Mouse (Mus musculus) left cerebral cortex, adult 2 months (tissue): Measurements from ENCODE around the gene Lhfpl3. TPM values are rescaled to one million over a fixed set of nuclear protein-coding genes. Genes with fewer than 3 reads are reported as not detected.
A peak's percentile ranks its signal among the peaks of the same experiment; 100 is the strongest.

Source experiments
- DNase-seq, 2 experiments: peaks; one replicate each; pipeline ENCODE4 v3.0.0; 2021 to 2022; ENCODE audit warnings: low spot score in 2 of 2, mixed read lengths in 1 of 2; ENCODE audit errors: extremely low spot score in 1 of 2
- H3K27ac ChIP-seq: fragments of 200-600 bp; 2 replicates; pipeline ENCODE4 v1.8.1; 2022
- H3K4me3 ChIP-seq: fragments of 200-600 bp; 2 replicates; pipeline ENCODE4 v1.8.1; 2022
- CTCF ChIP-seq: fragments of 200-600 bp; IDR thresholded peaks from 2 replicates; pipeline ENCODE4 v1.8.1; 2022; ENCODE audit warnings: antibody characterized with exemption, mild to moderate bottlenecking, moderate library complexity
- intact Hi-C: fragments of 180-260 bp; cut with DNase I; formaldehyde crosslinking; loops from one replicate; pipeline ENCODE4 v1.15.1; 2025
- total RNA-seq, 2 experiments: library from RNA; stranded (reverse); gene quantifications; 2 replicates each; pipeline ENCODE4 v1.2.3; 2021

Gene Lhfpl3
- total RNA-seq, 2 experiments from 2014 or later: 14.9 to 18.3 TPM

DNA sequence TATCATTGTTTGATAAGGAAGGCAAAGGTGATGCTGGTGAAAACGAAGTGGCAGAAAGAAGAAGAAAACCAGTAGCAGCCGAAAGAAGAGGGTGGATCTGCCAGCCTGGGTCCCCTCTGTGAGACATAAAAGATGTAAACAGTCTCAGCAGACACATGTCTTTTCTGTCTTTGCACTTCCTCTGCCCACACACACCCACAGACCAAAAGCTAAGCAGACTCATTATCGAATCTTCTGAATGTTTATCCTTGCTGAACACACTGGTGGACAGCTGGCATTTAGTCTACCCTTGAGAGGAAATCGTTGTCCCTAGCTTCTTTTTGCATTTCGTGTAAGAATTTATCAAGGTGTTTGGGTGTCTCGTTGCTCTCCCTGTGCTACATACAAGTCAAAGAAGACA is 443.8 kb downstream of the Lhfpl3 start:
- H3K4me3 ChIP-seq: no peak overlapping the region
- intact Hi-C loops: no loop called here
- H3K27ac ChIP-seq: no peak overlapping the region
- TF ChIP-seq CTCF: no peak
- DNase-seq: peak; percentile 28 to 31

DNA sequence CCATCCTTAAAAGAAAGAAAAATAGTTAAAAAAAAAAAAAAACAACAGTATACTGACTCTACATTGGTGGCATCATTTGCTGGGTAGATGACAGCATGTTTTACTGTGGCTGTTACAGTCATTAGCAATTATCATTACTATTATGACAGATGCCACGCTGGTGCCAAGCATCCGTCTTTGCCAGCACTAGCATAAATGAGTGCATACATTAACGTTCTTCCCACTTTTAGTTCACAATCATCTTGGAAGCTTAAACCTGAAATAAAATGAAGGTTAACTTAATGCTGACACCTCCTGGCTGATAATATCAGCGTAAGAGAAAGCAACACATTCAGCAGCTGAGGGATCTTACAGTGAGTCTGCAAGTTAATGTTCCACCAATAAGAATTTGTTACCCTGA is 451.0 kb downstream of the Lhfpl3 start:
- TF ChIP-seq CTCF: no peak; the same call in none of the 2 replicates
- Histone ChIP-seq H3K4me3 (no peak overlapping the region), H3K27ac (no peak overlapping the region)
- DNase-seq: no peak
- intact Hi-C loops: no loop called here

DNA sequence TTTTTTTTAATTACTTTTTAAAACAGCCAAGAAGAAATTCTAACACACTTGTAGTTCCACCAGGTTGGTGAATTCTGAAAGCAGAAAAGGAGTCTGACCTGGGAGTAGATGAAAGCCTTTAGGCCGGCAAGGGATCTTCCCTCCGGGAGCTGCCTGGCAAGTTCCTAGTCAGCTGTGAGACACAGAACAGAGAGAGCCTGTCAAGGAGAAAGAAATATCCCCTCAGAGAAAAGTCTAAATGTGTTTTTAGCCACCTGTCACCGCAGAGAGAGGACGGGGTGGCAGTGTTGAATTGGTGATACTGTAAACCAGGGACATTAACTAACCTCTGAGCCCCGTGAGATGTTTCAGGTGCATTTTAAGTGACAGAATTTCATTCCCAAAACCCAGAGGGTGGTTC is 467.2 kb downstream of the Lhfpl3 start:
- H3K4me3 ChIP-seq: no peak overlapping the region
- H3K27ac ChIP-seq: no peak overlapping the region
- DNase-seq: no peak
- intact Hi-C loops: no loop called here
- TF ChIP-seq CTCF: no peak

GRCm38 (mm10) chr5:23214646-23215045 is 468.8 kb downstream of the Lhfpl3 start:
- Histone ChIP-seq H3K27ac (no peak overlapping the region), H3K4me3 (no peak overlapping the region)
- DNase-seq: no peak
- intact Hi-C loops: no loop called here
- TF ChIP-seq CTCF: no peak

DNA sequence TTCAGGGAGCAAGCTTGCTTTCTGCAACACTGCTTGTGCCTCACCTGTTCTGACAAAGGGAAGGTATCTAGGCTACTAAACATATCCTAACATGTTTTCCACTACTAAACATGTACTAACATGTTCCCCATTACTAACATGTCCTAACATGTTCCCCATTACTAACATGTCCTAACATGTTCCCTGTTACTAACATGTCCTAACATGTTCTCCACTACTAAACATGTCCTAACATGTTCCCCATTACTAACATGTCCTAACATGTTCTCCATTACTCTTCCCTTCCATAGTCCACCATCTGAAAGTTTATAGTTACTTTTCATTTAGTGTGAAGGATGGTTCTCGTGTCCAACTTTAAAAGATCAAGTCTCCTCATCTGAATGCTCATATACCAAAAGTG is 473.8 kb downstream of the Lhfpl3 start:
- TF ChIP-seq CTCF: no peak
- no peak for DNase-seq
- H3K27ac ChIP-seq: no peak overlapping the region
- no peak overlapping the region for H3K4me3 ChIP-seq
- intact Hi-C loops: no loop called here

DNA sequence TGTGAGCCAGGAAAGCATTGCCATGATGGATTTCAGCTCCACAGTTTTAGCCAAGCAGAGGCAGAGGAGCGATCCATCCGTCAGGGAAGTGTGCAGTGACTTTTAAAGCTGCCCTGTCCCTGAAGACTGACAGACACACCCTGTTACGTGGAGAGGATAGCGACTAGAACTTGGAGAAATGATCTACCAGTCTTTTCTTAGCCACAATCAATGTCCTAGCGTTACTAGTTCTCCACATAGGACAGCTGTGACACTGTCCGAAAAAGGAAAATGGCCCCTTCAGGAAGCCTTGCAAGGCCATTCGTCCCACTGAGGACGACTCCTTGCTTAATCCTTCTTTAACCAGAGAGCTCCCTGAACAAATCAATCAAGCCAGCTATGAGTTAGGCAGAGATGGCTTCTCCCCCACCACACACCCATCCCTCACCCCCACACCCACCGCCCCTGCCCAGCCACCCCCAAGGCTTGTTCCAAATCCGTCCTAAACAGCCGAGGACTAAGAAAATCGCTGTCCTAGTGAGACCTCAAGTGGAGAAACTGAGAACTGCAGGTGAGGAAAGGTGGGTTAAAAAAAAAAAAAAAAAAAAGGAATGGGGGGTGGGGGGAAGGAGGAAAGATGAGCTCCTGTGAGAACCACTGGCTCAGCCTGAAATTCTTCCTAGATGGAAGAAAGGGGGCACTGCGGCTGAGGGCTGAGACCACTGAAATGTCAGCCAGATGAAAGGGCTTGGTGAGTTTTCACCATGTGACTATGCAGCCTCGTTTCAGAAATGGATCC is 479.1 kb downstream of the Lhfpl3 start:
- peak; percentile 65 for TF ChIP-seq CTCF
- peak overlapping the region; percentile 49 for H3K4me3 ChIP-seq
- peak; percentile 53 to 67 for DNase-seq
- intact Hi-C loops: loop anchor here (1.0 kb wide), 2 partner anchors 468 to 584 kb away; no protein-coding TSS in a partner anchor
- H3K27ac ChIP-seq: peak overlapping the region; percentile 66

GRCm38 (mm10) chr5:23225621-23226020 is 479.8 kb downstream of the Lhfpl3 start:
- H3K4me3 ChIP-seq: no peak overlapping the region
- intact Hi-C loops: loop anchor here (1.0 kb wide), 2 partner anchors 468 to 584 kb away; no protein-coding TSS in a partner anchor
- no peak for DNase-seq
- TF ChIP-seq CTCF: no peak
- no peak overlapping the region for H3K27ac ChIP-seq

- Histone ChIP-seq H3K4me3 (no peak overlapping the region), H3K27ac (no peak overlapping the region)
- no peak for TF ChIP-seq CTCF
- intact Hi-C loops: no loop called here
- no peak for DNase-seq
Measured at GRCm38 (mm10) chr5:23226753-23227152, 480.9 kb downstream of the Lhfpl3 start.

DNA sequence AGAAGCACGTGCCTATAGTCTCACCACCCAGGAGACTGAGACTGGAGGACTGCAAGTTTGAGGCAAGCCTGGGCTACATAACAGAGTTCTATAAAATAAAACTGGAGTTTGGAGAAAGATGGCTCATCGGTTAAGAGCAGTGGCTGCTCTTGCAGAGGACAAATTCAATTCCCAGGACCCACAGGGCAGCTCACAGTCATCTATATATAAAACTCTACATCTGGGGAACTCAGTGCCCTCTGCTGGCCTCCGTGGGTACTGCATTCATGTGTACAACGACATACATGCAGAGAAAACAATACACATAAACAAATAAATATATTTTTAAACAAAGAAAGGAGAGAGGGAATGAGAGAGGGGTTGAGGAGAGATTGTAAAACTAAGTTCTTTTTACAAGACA is 501.1 kb downstream of the Lhfpl3 start:
- peak in 1 of 2 experiments; percentile 36 for DNase-seq
- intact Hi-C loops: no loop called here
- peak; percentile 88 for TF ChIP-seq CTCF
- Histone ChIP-seq H3K27ac (no peak overlapping the region), H3K4me3 (no peak overlapping the region)

DNA sequence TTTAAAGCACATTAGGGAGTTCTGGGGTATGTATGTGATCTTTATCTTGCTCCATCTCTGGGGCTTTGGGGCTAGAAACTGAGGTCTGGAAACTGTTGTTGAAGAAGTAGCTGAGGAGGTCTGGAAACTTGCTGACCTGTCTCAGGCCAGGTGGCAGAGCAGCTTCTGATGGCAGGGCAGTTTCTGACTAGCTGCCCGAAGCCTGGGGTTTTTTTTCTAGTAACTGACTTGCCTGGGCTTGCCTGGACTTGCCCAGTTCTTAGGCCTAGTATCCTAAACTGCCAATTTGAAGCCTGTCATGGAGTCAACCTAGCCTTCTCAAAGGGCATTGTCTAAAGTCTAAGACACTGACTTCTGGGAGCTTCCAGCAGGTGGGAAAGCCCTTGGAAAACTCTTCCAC is 501.9 kb downstream of the Lhfpl3 start:
- H3K4me3 ChIP-seq: no peak overlapping the region
- H3K27ac ChIP-seq: no peak overlapping the region
- no peak for TF ChIP-seq CTCF
- DNase-seq: no peak
- intact Hi-C loops: no loop called here

DNA sequence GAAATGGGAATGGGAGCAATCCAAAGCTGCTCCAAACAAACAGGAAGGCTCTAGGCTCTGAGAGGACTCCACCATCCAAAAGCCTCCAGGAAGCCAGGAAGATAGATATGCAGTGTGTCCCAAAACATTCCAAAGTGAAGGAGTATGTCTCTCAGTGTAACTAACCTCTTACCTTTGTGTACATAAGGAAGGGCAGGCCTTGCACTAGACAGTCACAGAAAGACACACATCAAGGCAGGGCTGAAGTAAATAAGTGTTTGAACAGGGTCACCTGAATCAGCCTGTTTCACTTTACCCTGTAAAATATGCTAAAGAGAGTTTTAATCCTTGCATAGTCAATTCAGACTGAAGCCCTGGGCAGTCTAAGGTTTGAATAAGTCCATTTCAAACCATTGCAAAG is 502.4 kb downstream of the Lhfpl3 start:
- no peak overlapping the region for H3K4me3 ChIP-seq
- no peak for DNase-seq
- intact Hi-C loops: no loop called here
- no peak overlapping the region for H3K27ac ChIP-seq
- TF ChIP-seq CTCF: no peak

GRCm38 (mm10) chr5:23249896-23250875 is 504.3 kb downstream of the Lhfpl3 start:
- H3K4me3 ChIP-seq: no peak overlapping the region
- no peak for DNase-seq
- H3K27ac ChIP-seq: no peak overlapping the region
- intact Hi-C loops: no loop called here
- no peak for TF ChIP-seq CTCF
